In genomic region chr8:123411246-123411645, GRCm38 (mm10) we compare ENCODE assay signal across 8 mouse cellular contexts. TPM values are rescaled to one million over a fixed set of nuclear protein-coding genes. Genes with fewer than 3 reads are reported as not detected.
DNase-seq lines count a peak whose midpoint lies in the region; ATAC-seq lines count a peak whose summit lies in the region.

Gene Tubb3, plus strand, starts transcription at chr8:123411424.

- H3K27me3 ChIP-seq in hindbrain, embryonic 12.5 days, result peaks cover 21% of the 10 kb centered on the region
- peaks cover 5% of the 10 kb centered on the region for H3K27me3 ChIP-seq in midbrain, embryonic 11.5 days (ENCODE audit: control insufficient read depth, insufficient read depth, low read length)
- peaks cover 3% of the 10 kb centered on the region; the same call in 1 of the 2 replicates for H3K27me3 ChIP-seq in splenic B cell, adult 2 months (ENCODE audit: control insufficient read depth, insufficient read depth, low read length, poor library complexity, severe bottlenecking)

- H3K4me1 ChIP-seq in hindbrain, embryonic 12.5 days, result peaks cover 31% of the 10 kb centered on the region
- H3K4me1 ChIP-seq in midbrain, embryonic 11.5 days (ENCODE audit: control insufficient read depth, insufficient read depth, low read length), result peaks cover 29% of the 10 kb centered on the region

- no peaks in the 10 kb centered on the region for H3K9me3 ChIP-seq in hindbrain, embryonic 12.5 days (replicated peaks)
- no peaks in the 10 kb centered on the region for H3K9me3 ChIP-seq in midbrain, embryonic 11.5 days (ENCODE audit: control insufficient read depth, low read length)

- ATAC-seq in erythroid progenitor cell, adult 5-6 weeks (replicated peaks; ENCODE audit: low FRiP score, poor library complexity, severe bottlenecking), result peak; percentile 64
- ATAC-seq in hindbrain, embryonic 12.5 days (ENCODE audit: low FRiP score), result peak; percentile 88
- peak; percentile 91 for ATAC-seq in midbrain, embryonic 11.5 days (ENCODE audit: low FRiP score)

- peak within 1 kb of the TSS; percentile 61 for H3K4me3 ChIP-seq in hindbrain, embryonic 12.5 days
- peak within 1 kb of the TSS; percentile 66 for H3K4me3 ChIP-seq in midbrain, embryonic 11.5 days (ENCODE audit: low read depth, low read length)

- under 1% methylated on average over 29 of the region's 29 CpGs for WGBS in hindbrain, embryonic 12.5 days
- 0% methylated on average over 28 of the region's 29 CpGs for WGBS in midbrain, embryonic 11.5 days

- peak within 1 kb of the TSS; percentile 88 for H3K9ac ChIP-seq in hindbrain, embryonic 12.5 days
- H3K9ac ChIP-seq in midbrain, embryonic 11.5 days (ENCODE audit: low read length), result peak within 1 kb of the TSS; percentile 89

- H3K27ac ChIP-seq in hindbrain, embryonic 12.5 days, result peak within 1 kb of the TSS; percentile 98
- peak within 1 kb of the TSS; percentile 89 for H3K27ac ChIP-seq in midbrain, embryonic 11.5 days (ENCODE audit: low read depth, low read length)

- peak; percentile 67 for DNase-seq in ovary, adult 18-20 months (ENCODE audit: low spot score)
- no peak for DNase-seq in ovary, postnatal 14 days (ENCODE audit: low spot score)
- DNase-seq in brain, embryonic 18.5 days (ENCODE audit: low read depth, low spot score), result peak; percentile 96
- peak; percentile 87 to 92 for DNase-seq in left cerebral cortex, adult 18-20 months (ENCODE audit: low spot score in 2 of 2)
- DNase-seq in midbrain, embryonic 11.5 days (ENCODE audit: low spot score, missing footprints), result peak; percentile 99
- peak; percentile 70 for DNase-seq in splenic B cell, adult 2 months (ENCODE audit: low read depth, low spot score)

- no peaks in the 10 kb centered on the region for H3K36me3 ChIP-seq in hindbrain, embryonic 12.5 days
- no peaks in the 10 kb centered on the region for H3K36me3 ChIP-seq in midbrain, embryonic 11.5 days (ENCODE audit: control insufficient read depth, insufficient read depth, low read length)
- no peaks in the 10 kb centered on the region for H3K36me3 ChIP-seq in splenic B cell, adult 2 months (ENCODE audit: control insufficient read depth, insufficient read depth, low read length, poor library complexity, severe bottlenecking)

- peak within 1 kb of the TSS; percentile 87 for H3K4me2 ChIP-seq in hindbrain, embryonic 12.5 days (replicated peaks)
- H3K4me2 ChIP-seq in midbrain, embryonic 11.5 days, result peak within 1 kb of the TSS; percentile 64

RNA-seq across cellular contexts. Expression of gene Tubb3, which starts in this region (rescaled TPM):
- total RNA-seq in erythroid progenitor cell, adult 5-6 weeks (2015; ENCODE audit: low replicate concordance), result not detected in 2 replicates
- not detected in 2 replicates for total RNA-seq in erythroid progenitor cell, adult 5-6 weeks (2017; ENCODE audit: low replicate concordance)
- polyA plus RNA-seq in hindbrain, embryonic 12.5 days (2016; fragmentation: Nextera tagmentation; extraction: Ambion mirVana), result 1,043 and 1,050 TPM in 2 replicates
- 100 to 1,000 TPM; 392 to 405 TPM for total RNA-seq in left cerebral cortex, adult 18-20 months (2021)
- polyA plus RNA-seq in midbrain, embryonic 11.5 days (2014; fragmentation: Nextera tagmentation; extraction: Ambion mirVana), result 777 and 840 TPM in 2 replicates

Comparison
In these comparisons a context has a peak if more than half of its experiments do, and no peak if none do; other contexts are left out.
1. RNA of gene Tubb3 (total RNA-seq): 392 to 405 TPM in left cerebral cortex, adult 18-20 months; not detected in erythroid progenitor cell, adult 5-6 weeks; every median in the first group is over 100 times any median in the second.
2. Peak in ATAC-seq in erythroid progenitor cell, adult 5-6 weeks; RNA of the gene not detected or under 1 TPM.
3. Peak in every context shown above with its lines, with median percentiles within 50 percentile points of each other: ATAC-seq.